Mouse (Mus musculus): ENCODE measurements around the gene Cwc25. TPM values are rescaled to one million over a fixed set of nuclear protein-coding genes. Genes with fewer than 3 reads are reported as not detected.
A peak's percentile ranks its signal among the peaks of the same experiment; 100 is the strongest.

Gene Cwc25
- polyA plus RNA-seq, 1 experiment from 2014 or later: 23.3 TPM

DNA sequence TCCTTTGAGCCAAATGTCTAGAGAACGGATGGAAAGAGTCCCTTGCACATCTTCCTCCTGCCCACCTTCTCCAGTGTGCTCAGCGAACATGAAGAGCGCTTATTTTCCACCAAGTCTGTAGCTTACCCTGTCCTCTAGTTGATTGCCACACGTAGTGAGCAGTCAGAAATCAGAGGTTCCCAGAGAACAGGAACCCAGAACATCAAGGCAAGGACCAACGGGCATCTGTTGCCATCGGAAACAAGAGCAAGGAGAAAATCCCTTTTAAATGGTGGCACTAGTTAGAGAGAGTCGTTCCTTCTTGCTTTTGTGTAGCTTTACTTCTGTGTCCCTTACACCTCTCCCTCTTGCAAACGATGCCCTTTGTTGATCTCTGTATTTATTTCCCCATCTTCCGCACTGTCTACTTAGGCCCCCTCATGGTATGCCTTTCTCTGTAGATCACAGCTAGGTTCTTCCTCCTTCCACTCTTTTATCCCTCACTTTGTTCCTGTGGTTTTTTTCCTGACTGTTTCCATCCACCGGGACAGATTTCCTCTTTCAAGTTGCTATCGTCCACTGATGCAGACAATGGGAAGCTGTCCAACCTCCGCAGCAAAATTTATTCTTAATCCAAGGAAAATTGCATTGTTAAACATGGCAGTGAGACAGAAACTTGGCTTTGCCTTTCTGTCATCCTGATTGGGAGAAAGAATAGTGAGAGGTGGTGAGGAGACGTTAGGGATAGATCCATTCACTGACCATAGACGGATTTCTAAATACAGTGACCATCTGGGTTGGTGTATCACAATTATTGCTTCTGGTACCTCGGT is 64.6 kb downstream of the Cwc25 start:
- peaks cover 9% of the 10 kb centered on the region for H3K36me3 ChIP-seq
- H3K27ac ChIP-seq: peak overlapping the region; percentile 83; the same call in 1 of the 2 replicates
- H3K4me1 ChIP-seq: peaks cover 44% of the 10 kb centered on the region
- peak overlapping the region; percentile 83 for H3K4me2 ChIP-seq
- peak overlapping the region; percentile 94 for H3K4me3 ChIP-seq
- no peaks in the 10 kb centered on the region for H3K27me3 ChIP-seq
- WGBS: 52% methylated on average over 15 of the region's 15 CpGs
- no peaks in the 10 kb centered on the region for H3K9me3 ChIP-seq
- ATAC-seq (ENCODE audit: insufficient number of reproducible peaks, insufficient read depth, low FRiP score, low TSS enrichment, low read depth): no peak
- no peak overlapping the region for H3K9ac ChIP-seq

DNA sequence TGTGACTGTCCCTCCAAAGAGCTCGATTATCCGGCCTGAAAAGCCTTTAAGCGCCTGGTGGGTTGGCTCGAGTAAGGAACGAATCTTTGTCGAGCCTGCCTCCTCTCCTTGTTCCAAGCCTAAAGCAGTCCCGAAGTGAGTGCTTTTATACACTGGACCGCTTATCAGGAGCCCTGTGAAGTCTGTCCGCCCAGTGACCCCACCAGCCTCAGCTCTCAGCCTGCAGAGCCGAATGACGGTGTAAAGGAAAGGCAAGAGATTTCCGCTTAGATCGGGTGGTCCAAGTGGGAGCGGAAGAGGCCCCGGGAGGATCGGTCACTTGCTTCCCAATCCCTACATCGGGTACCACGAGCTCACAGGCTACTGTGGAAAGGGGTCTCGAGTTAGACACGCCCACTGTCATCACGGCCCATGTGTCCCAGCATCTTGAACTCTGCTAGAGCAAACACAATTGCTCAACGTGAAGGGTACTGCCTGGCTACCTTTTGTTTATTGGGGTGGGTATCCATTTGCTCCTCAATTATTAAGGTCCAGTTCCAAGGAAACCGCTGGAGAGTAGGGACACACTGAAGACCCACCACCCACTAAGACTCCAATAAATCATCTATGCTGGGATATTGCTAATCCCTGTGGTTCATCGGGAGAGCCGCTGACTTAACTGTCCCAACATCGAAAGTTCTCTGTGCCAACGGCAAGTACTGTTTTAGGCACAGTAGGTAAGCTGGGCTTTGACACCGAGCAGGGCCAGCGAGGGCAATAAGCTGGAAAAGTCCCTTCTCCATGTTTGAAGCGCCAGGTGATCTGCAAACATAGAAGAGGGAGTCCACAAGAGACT is 65.4 kb downstream of the Cwc25 start:
- H3K9me3 ChIP-seq: no peaks in the 10 kb centered on the region
- 16% methylated on average over 30 of the region's 30 CpGs for WGBS

DNA sequence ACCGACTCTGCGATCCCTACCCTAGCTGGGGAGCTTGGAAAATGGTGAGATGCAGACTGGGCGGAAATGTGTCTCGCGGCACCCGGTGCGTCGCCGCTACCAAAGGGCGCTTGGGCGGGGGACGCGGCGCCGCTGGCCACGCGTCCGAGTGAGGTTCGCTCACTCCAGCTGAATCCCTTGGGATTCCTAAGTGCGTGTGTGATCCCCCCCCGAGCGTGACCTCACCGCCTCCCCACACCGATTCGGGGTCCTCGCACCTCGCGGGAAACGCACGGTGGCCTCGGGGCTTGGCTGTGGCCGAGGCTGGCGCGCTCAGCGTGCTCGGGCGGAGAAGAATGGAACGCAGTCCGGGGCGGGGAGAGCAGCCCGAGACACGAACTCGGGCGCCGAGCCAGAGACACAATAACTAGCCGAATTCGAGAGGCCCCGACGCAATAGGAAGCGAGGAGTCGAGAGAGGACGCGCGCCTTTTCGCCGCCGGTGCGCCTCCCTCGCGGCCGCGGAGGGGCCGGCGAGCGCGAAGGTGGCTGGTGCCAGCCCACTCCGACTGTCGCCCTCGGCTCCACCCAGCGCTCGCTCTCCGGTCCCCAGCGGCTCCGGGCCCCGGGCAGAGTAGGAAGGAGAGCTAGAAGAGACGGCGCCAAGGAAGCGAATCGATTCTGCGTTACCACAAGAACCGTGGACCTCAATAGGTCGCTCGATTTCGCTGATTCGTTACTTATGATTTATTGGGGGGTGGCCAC is 66.2 kb downstream of the Cwc25 start, which contains the start of gene Pcgf2:
Pcgf2 (minus strand) TSS at position 495 of the 743 bp plus-strand sequence.
- Histone ChIP-seq H3K4me3 (peak within 1 kb of the TSS; percentile 94), H3K4me2 (peak within 1 kb of the TSS; percentile 90), H3K9ac (peak within 1 kb of the TSS; percentile 96), H3K4me1 (peaks cover 60% of the 10 kb centered on the region), H3K36me3 (no peaks in the 10 kb centered on the region), H3K27ac (peak within 1 kb of the TSS; percentile 98), H3K9me3 (no peaks in the 10 kb centered on the region), H3K27me3 (no peaks in the 10 kb centered on the region)
- under 1% methylated on average over 85 of the region's 85 CpGs for WGBS
- ATAC-seq (ENCODE audit: insufficient number of reproducible peaks, insufficient read depth, low FRiP score, low TSS enrichment, low read depth): no peak; the same call in 1 of the 2 replicates

More for the DNA sequence above, 65.4 kb downstream of the Cwc25 start:
- Histone ChIP-seq H3K4me1 (peaks cover 52% of the 10 kb centered on the region), H3K4me2 (peak overlapping the region; percentile 83), H3K9ac (peak overlapping the region; percentile 96), H3K27me3 (no peaks in the 10 kb centered on the region), H3K27ac (peak overlapping the region; percentile 98), H3K36me3 (peaks cover under 1% of the 10 kb centered on the region; the same call in 1 of the 2 replicates), H3K4me3 (peak overlapping the region; percentile 94)
- ATAC-seq (ENCODE audit: insufficient number of reproducible peaks, insufficient read depth, low FRiP score, low TSS enrichment, low read depth): no peak

DNA sequence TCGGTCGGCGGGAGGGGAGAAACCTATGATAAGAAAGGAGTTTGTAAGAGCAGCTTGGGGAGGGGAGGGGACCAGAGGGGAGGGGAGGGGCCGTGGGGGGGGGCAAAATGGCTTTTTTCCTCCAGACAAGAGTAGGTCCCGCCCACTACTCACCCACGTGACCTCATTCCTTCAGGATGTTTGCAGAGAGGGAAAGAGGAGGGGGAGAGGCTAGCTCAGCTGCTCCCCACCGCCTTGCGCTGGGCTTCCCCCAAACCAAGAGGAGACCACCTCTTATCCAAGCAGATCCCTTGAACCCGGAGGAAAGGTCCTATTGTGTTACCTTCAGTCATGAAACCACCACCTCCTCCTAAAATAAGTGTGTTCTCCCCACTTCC is 66.7 kb downstream of the Cwc25 start:
- 0% methylated on average over 8 of the region's 9 CpGs for WGBS
- Histone ChIP-seq H3K4me3 (peak overlapping the region; percentile 94), H3K36me3 (no peaks in the 10 kb centered on the region), H3K27me3 (no peaks in the 10 kb centered on the region), H3K4me2 (peak overlapping the region; percentile 90), H3K27ac (peak overlapping the region; percentile 98), H3K9ac (peak overlapping the region; percentile 96), H3K4me1 (peaks cover 64% of the 10 kb centered on the region), H3K9me3 (no peaks in the 10 kb centered on the region)
- ATAC-seq (ENCODE audit: insufficient number of reproducible peaks, insufficient read depth, low FRiP score, low TSS enrichment, low read depth): peak; percentile 16; the same call in 1 of the 2 replicates

DNA sequence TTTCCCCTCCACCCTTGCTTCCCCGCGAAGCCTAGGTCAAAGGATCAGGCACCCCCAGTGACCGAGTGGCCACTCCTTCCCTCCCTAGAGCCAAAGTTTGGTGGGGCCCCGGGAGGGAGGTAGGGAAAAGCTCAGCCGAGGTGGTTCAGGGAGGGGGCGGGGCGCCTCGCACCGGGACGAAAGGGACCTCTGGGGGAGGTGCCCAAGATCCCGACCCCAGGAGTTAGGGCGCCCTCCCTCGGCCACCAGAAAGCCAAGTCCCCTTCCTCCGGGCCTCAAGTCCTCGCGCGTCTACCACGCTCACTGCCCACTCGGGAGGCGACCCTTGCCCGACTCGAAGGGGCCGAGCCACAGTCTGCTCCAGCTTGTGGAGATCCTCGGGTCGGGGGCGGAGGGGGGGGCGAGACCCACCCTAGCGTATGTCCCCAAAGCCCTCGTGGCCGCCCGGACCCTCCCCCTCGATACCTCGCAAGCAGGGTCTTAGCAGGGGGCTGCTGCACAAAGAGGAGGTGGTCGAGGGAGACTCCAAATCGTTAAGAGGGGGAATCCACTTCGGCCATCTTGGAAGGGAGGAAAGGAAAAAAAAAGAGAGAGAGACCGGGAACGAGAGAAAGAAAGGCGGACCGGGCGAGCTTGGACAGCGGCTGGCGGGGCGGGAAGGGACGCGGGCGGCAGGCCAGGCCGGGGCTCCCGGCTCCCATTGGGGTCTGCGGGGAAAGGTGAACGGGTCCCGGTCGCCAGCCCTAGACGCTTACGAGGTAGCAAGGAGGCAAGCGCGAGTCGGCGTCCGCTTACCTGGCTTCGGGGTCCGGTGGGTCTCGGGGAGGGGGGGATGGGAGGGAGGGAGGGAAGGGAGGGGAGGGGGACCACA is 67.4 kb downstream of the Cwc25 start:
- Histone ChIP-seq H3K4me1 (peaks cover 62% of the 10 kb centered on the region), H3K4me3 (peak overlapping the region; percentile 94), H3K9ac (peak overlapping the region; percentile 96), H3K27ac (peak overlapping the region; percentile 98), H3K4me2 (peak overlapping the region; percentile 90), H3K9me3 (no peaks in the 10 kb centered on the region), H3K36me3 (no peaks in the 10 kb centered on the region), H3K27me3 (no peaks in the 10 kb centered on the region)
- under 1% methylated on average over 62 of the region's 63 CpGs for WGBS
- ATAC-seq (ENCODE audit: insufficient number of reproducible peaks, insufficient read depth, low FRiP score, low TSS enrichment, low read depth): 0 out of 2 replicates have a peak, but pooled peaks have one; percentile 12

DNA sequence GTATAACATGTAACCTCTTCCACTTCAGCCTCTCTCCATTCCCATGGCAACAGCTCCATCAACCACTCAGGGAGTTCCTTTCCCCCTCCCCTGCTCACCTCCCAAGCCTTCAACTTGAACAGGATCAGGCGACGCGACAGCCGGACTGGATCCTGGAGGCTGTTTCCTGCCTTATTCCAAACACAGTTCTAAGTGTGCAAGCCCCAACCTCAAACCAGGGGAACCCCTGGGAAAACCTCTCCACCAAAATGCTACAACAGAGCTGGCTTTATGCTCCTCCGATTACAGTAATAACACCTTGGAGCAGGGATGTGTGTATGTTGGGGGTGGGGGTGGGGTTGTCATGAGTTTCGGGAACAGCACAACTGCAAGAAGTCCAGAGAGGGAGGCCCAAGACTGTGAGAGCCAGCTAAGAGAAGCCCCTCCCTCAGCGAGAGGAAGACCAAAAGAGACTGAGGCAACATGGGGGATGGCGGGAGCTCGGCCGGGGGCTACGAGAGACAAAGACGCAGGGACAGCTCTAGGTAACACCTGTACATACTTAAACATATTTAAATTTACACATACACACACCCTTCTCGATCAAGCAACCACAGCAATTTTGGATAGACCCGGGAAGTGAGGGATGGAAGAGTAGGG is 68.3 kb downstream of the Cwc25 start:
- H3K4me3 ChIP-seq: peak overlapping the region; percentile 94
- H3K9me3 ChIP-seq: no peaks in the 10 kb centered on the region
- no peaks in the 10 kb centered on the region for H3K27me3 ChIP-seq
- peak overlapping the region; percentile 90 for H3K4me2 ChIP-seq
- H3K9ac ChIP-seq: peak overlapping the region; percentile 96
- H3K27ac ChIP-seq: peak overlapping the region; percentile 98
- ATAC-seq (ENCODE audit: insufficient number of reproducible peaks, insufficient read depth, low FRiP score, low TSS enrichment, low read depth): no peak
- WGBS: 1% methylated on average over 14 of the region's 14 CpGs
- H3K36me3 ChIP-seq: peaks cover 7% of the 10 kb centered on the region
- H3K4me1 ChIP-seq: peaks cover 59% of the 10 kb centered on the region

DNA sequence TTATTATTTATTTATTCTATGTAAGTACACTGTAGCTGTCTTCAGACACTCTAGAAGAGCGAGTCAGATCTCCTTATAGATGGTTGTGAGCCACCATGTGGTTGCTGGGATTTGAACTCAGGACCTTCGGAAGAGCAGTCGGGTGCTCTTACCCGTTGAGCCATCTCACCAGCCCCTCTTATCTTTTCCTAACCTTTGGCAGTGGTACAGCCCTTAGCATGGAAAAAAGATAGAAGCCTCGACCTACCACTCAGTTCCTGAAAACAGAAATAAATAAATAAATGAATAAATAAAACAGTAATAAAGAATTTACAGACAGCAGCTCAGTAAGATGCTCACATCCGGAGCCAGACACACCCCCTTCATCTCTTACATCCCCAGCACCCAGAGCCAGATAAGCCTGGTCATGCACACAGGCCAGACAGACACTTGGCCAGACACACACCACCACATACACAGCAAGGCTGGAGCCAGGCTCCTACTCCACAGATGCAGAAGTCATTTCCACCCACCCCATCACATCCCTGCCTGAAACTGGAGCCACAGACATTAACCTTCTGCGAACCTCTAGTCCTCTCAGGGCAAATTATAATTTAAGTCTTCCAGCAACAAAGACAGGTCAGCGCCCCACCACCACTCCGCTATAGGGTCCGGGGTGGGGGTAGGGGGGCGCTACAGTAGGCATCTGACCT is 69.0 kb downstream of the Cwc25 start:
- H3K27me3 ChIP-seq: no peaks in the 10 kb centered on the region
- peaks cover 59% of the 10 kb centered on the region for H3K4me1 ChIP-seq
- H3K4me3 ChIP-seq: peak overlapping the region; percentile 94
- peak overlapping the region; percentile 98 for H3K27ac ChIP-seq
- 42% methylated on average over 11 of the region's 11 CpGs for WGBS
- H3K9me3 ChIP-seq: no peaks in the 10 kb centered on the region
- H3K4me2 ChIP-seq: peak overlapping the region; percentile 90
- no peak for ATAC-seq (ENCODE audit: insufficient number of reproducible peaks, insufficient read depth, low FRiP score, low TSS enrichment, low read depth)
- peak overlapping the region; percentile 96 for H3K9ac ChIP-seq
- peaks cover 14% of the 10 kb centered on the region for H3K36me3 ChIP-seq

DNA sequence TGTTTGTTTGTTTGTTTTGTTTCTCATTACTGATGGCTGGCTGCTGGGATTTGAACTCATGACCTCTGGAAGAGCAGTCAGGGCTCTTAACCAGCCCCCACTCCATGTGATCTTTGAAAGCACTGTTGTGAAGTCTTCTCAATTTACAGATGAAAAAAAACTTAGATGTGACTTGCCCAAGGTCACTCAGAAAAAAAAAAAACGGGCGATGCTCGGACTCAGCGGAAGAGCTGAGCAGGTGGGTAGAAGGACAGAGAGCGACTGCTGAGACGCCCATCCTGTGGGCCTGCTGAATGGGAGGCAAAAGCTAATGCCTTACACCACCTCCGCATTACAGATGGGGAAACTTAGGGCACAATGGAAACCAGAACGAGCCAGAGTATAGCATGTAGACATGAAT is 69.7 kb downstream of the Cwc25 start:
- H3K9me3 ChIP-seq: no peaks in the 10 kb centered on the region
- no peak overlapping the region for H3K9ac ChIP-seq
- H3K27me3 ChIP-seq: no peaks in the 10 kb centered on the region
- H3K4me1 ChIP-seq: peaks cover 54% of the 10 kb centered on the region
- 0 out of 2 replicates have a peak overlapping the region, but pooled peaks have one; percentile 64 for H3K27ac ChIP-seq
- H3K4me3 ChIP-seq: 0 out of 2 replicates have a peak overlapping the region, but pooled peaks have one; percentile 21
- ATAC-seq (ENCODE audit: insufficient number of reproducible peaks, insufficient read depth, low FRiP score, low TSS enrichment, low read depth): no peak
- H3K36me3 ChIP-seq: peaks cover 21% of the 10 kb centered on the region
- H3K4me2 ChIP-seq: peak overlapping the region; percentile 90
- WGBS: 60% methylated on average over 8 of the region's 8 CpGs

DNA sequence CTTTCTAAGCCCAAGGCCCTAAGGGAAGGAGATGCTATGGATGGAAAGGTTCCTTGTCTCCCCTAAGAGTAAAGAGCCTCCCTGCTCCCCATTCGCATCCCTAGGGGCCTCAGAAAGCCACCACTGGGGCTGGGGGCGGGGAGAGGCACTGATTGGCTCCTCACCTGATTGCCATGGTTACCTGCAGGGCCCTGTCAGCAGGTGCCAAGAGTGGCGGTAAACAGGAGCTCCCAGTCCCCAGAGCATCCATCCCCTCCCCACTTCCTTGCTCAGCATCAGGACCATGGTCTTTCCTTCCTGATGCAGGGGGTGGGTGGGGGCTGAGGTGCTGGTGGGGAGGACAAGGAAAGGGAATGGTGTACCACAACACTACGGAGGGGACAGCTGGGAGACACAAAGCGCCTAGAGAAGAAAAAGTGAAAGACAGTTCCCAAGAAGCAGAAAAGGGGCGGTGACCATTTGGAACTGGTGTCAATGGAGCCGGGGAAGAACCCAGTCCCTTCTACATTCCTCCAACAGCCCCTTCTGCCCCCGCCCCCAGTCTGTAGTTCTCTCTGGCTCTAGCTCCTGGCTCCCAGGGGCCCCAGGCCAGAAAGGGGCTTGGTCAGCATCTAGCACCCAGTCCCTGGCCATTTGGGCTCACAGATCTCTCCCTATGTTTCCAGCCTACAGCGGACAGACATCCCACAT is 70.5 kb downstream of the Cwc25 start:
- Histone ChIP-seq H3K9me3 (no peaks in the 10 kb centered on the region), H3K4me1 (peaks cover 45% of the 10 kb centered on the region), H3K27ac (peak overlapping the region; percentile 64), H3K27me3 (no peaks in the 10 kb centered on the region), H3K9ac (peak overlapping the region; percentile 58), H3K4me3 (peak overlapping the region; percentile 21), H3K4me2 (peak overlapping the region; percentile 90), H3K36me3 (peaks cover 29% of the 10 kb centered on the region)
- no peak for ATAC-seq (ENCODE audit: insufficient number of reproducible peaks, insufficient read depth, low FRiP score, low TSS enrichment, low read depth)
- 38% methylated on average over 9 of the region's 9 CpGs for WGBS

Measured in embryonic facial prominence, embryonic 13.5 days (tissue).